ENCODE assay signal across 8 mouse cellular contexts in the genomic region with DNA sequence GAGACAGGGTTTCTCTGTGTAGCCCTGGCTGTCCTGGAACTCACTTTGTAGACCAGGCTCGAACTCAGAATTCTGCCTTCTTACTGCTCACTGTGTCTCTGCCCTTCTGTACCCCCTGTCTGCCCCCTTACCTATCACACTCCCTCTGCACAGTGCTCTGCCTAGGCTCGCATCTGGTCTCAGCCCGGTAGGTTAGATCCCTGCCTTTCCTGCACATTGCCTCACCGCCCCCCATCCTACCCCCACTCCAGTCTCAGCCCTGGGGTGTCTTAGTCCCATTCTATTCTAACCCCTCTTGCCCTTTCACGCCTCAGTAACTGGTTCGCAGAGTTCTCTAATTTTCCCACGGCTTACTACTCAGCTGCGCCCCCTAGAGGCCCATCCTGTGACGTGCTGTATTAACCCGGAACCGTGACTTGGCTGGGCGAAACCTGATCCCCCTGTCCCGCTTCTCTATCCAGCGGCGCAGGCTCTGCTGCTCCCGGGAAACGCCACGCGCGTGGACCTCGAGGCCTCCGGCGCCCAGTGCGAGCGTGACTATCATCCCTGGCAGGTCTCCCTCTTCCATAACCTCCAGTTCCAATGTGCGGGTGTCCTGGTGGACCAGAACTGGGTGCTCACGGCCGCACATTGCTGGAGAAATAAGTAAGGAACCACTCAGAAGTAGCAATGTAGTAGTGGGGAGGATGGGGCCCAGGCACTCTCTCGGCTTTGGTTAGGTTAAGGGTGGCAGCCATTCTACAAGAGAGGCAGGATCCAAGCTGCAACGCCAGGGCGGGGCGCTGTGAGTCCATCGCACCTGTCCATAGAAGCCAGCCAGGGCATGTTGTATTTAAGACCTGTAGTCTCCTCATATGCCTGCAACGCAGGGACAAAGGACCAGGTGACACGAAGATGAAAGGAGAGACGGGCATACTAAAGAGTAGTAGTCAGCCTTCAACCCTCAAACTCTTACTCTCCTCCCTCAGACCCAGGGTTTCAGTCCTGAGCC. TPM values are rescaled to one million over a fixed set of nuclear protein-coding genes. Genes with fewer than 3 reads are reported as not detected.
DNase-seq lines count a peak whose midpoint lies in the region; ATAC-seq and TF ChIP-seq lines count a peak whose summit lies in the region.

No protein-coding gene starts in this region.

- TF ChIP-seq CTCF in kidney, postnatal 0 days (IDR thresholded peaks at IDR 0.05; ENCODE audit: low read depth) = peak; percentile 88

- ATAC-seq in embryonic facial prominence, embryonic 15.5 days (ENCODE audit: insufficient number of reproducible peaks, low FRiP score, low TSS enrichment, low read depth) = peak; percentile 60; the same call in 1 of the 2 replicates
- no peak for ATAC-seq in heart, embryonic 14.5 days (ENCODE audit: insufficient number of reproducible peaks, insufficient read depth, low FRiP score, low read depth)
- ATAC-seq in kidney, postnatal 0 days (replicated peaks; ENCODE audit: low FRiP score, low read depth) = peak; percentile 86
- ATAC-seq in liver, embryonic 16.5 days (ENCODE audit: low read depth) = no peak
- peak; percentile 69 for ATAC-seq in neural tube, embryonic 12.5 days (ENCODE audit: low FRiP score, low read depth)

- H3K27me3 ChIP-seq in embryonic facial prominence, embryonic 15.5 days = peaks cover 7% of the 10 kb centered on the region; the same call in 1 of the 2 replicates
- H3K27me3 ChIP-seq in heart, embryonic 14.5 days (ENCODE audit: control insufficient read depth, insufficient read depth, low read length) = peaks cover 8% of the 10 kb centered on the region
- H3K27me3 ChIP-seq in kidney, postnatal 0 days (ENCODE audit: insufficient read depth, low read length) = no peaks in the 10 kb centered on the region
- H3K27me3 ChIP-seq in liver, embryonic 16.5 days (ENCODE audit: control insufficient read depth, insufficient read depth, low read depth, low read length) = peaks cover 9% of the 10 kb centered on the region
- peaks cover 8% of the 10 kb centered on the region; the same call in 1 of the 2 replicates for H3K27me3 ChIP-seq in neural tube, embryonic 12.5 days (replicated peaks)

- peak; percentile 68 for DNase-seq in 416B (ENCODE audit: low read depth)
- peak; percentile 78 for DNase-seq in adrenal gland, postnatal 25 days
- peak; percentile 90 for DNase-seq in kidney, postnatal 0 days (ENCODE audit: low spot score)
- peak; percentile 87 for DNase-seq in testis, postnatal 10 days (ENCODE audit: low spot score)

- H3K4me2 ChIP-seq in embryonic facial prominence, embryonic 15.5 days (replicated peaks) = peak overlapping the region; percentile 62
- H3K4me2 ChIP-seq in heart, embryonic 14.5 days (ENCODE audit: low read length) = peak overlapping the region; percentile 62
- H3K4me2 ChIP-seq in kidney, postnatal 0 days (ENCODE audit: low read length) = peak overlapping the region; percentile 48
- peak overlapping the region; percentile 29; the same call in 1 of the 2 replicates for H3K4me2 ChIP-seq in liver, embryonic 16.5 days (ENCODE audit: low read depth, low read length)
- peak overlapping the region; percentile 64 for H3K4me2 ChIP-seq in neural tube, embryonic 12.5 days (replicated peaks)

- H3K36me3 ChIP-seq in embryonic facial prominence, embryonic 15.5 days = no peaks in the 10 kb centered on the region
- H3K36me3 ChIP-seq in heart, embryonic 14.5 days (ENCODE audit: control insufficient read depth, insufficient read depth, low read length) = no peaks in the 10 kb centered on the region
- no peaks in the 10 kb centered on the region for H3K36me3 ChIP-seq in kidney, postnatal 0 days (ENCODE audit: insufficient read depth, low read length)
- no peaks in the 10 kb centered on the region for H3K36me3 ChIP-seq in liver, embryonic 16.5 days (ENCODE audit: control insufficient read depth, insufficient read depth)
- no peaks in the 10 kb centered on the region for H3K36me3 ChIP-seq in neural tube, embryonic 12.5 days

- H3K9me3 ChIP-seq in embryonic facial prominence, embryonic 15.5 days (replicated peaks) = no peaks in the 10 kb centered on the region
- H3K9me3 ChIP-seq in heart, embryonic 14.5 days (ENCODE audit: control insufficient read depth, low read length) = no peaks in the 10 kb centered on the region
- H3K9me3 ChIP-seq in kidney, postnatal 0 days (replicated peaks; ENCODE audit: low read length) = no peaks in the 10 kb centered on the region
- H3K9me3 ChIP-seq in liver, embryonic 16.5 days (replicated peaks; ENCODE audit: control insufficient read depth, low read length) = no peaks in the 10 kb centered on the region
- no peaks in the 10 kb centered on the region for H3K9me3 ChIP-seq in neural tube, embryonic 12.5 days

- H3K4me3 ChIP-seq in embryonic facial prominence, embryonic 15.5 days (replicated peaks) = peak overlapping the region; percentile 35
- H3K4me3 ChIP-seq in heart, embryonic 14.5 days (ENCODE audit: control insufficient read depth in 1 of 2, insufficient read depth in 1 of 2, low read depth in 1 of 2, low read length in 2 of 2) = peak overlapping the region; percentile 17 to 23; a peak in 3 of 4 replicates
- no peak overlapping the region for H3K4me3 ChIP-seq in kidney, postnatal 0 days (replicated peaks; ENCODE audit: low read depth, low read length)
- no peak overlapping the region for H3K4me3 ChIP-seq in liver, embryonic 16.5 days (ENCODE audit: low read depth, low read length)
- H3K4me3 ChIP-seq in neural tube, embryonic 12.5 days = peak overlapping the region; percentile 19; the same call in 1 of the 2 replicates

- H3K9ac ChIP-seq in embryonic facial prominence, embryonic 15.5 days = 0 out of 2 replicates have a peak overlapping the region, but pooled peaks have one; percentile 23
- peak overlapping the region; percentile 47; the same call in 1 of the 2 replicates for H3K9ac ChIP-seq in heart, embryonic 14.5 days (ENCODE audit: low read length)
- H3K9ac ChIP-seq in kidney, postnatal 0 days (ENCODE audit: low read depth, low read length) = no peak overlapping the region
- H3K9ac ChIP-seq in liver, embryonic 16.5 days (ENCODE audit: low read depth, low read length) = no peak overlapping the region
- peak overlapping the region; percentile 38; the same call in 1 of the 2 replicates for H3K9ac ChIP-seq in neural tube, embryonic 12.5 days

- 6% methylated on average over 36 of the region's 36 CpGs for WGBS in embryonic facial prominence, embryonic 15.5 days
- WGBS in heart, embryonic 14.5 days = 8% methylated on average over 36 of the region's 36 CpGs
- WGBS in kidney, postnatal 0 days = 6% methylated on average over 36 of the region's 36 CpGs
- 6% methylated on average over 36 of the region's 36 CpGs for WGBS in liver, embryonic 16.5 days (ENCODE audit: insufficient replicate concordance)
- 9% methylated on average over 36 of the region's 36 CpGs for WGBS in neural tube, embryonic 12.5 days

- H3K4me1 ChIP-seq in embryonic facial prominence, embryonic 15.5 days = peaks cover 15% of the 10 kb centered on the region
- H3K4me1 ChIP-seq in heart, embryonic 14.5 days (ENCODE audit: control insufficient read depth in 2 of 2, insufficient read depth in 2 of 2, low read length in 2 of 2) = peaks cover 0 to 4% of the 10 kb centered on the region in 2 experiments; a peak in 1 of 4 replicates
- 0 out of 2 replicates have a peak, but pooled peaks cover 2% of the 10 kb centered on the region for H3K4me1 ChIP-seq in kidney, postnatal 0 days (replicated peaks; ENCODE audit: insufficient read depth, low read length)
- no peaks in the 10 kb centered on the region; the same call in 1 of the 2 replicates for H3K4me1 ChIP-seq in liver, embryonic 16.5 days (ENCODE audit: control insufficient read depth, low read depth, low read length)
- H3K4me1 ChIP-seq in neural tube, embryonic 12.5 days = peaks cover 7% of the 10 kb centered on the region; the same call in 1 of the 2 replicates

- peak overlapping the region; percentile 49; the same call in 1 of the 2 replicates for H3K27ac ChIP-seq in embryonic facial prominence, embryonic 15.5 days (replicated peaks)
- no peak overlapping the region for H3K27ac ChIP-seq in heart, embryonic 14.5 days (replicated peaks in 1 of 2; ENCODE audit: control insufficient read depth in 1 of 2, insufficient read depth in 1 of 2, low read depth in 2 of 2, low read length in 2 of 2)
- H3K27ac ChIP-seq in kidney, postnatal 0 days = no peak overlapping the region
- no peak overlapping the region for H3K27ac ChIP-seq in liver, embryonic 16.5 days (ENCODE audit: low read length)
- H3K27ac ChIP-seq in neural tube, embryonic 12.5 days = no peak overlapping the region

RNA-seq across cellular contexts. Expression of a gene that starts 1.7 kb away (rescaled TPM):
- total RNA-seq in adrenal gland, postnatal 25 days (2021) = not detected in 2 replicates
- polyA plus RNA-seq in embryonic facial prominence, embryonic 15.5 days (2015; fragmentation: Nextera tagmentation; extraction: Ambion mirVana) = 71.8 and 83.4 TPM in 2 replicates
- 0.19 and 0.34 TPM in 2 replicates for polyA plus RNA-seq in heart, embryonic 14.5 days (2014; fragmentation: Nextera tagmentation; extraction: Ambion mirVana)
- 0.46 and 0.51 TPM in 2 replicates for polyA plus RNA-seq in kidney, postnatal 0 days (2015; fragmentation: Nextera tagmentation; extraction: Ambion mirVana)
- polyA plus RNA-seq in liver, embryonic 16.5 days (2015; fragmentation: Nextera tagmentation; extraction: Ambion mirVana) = not detected in 2 replicates
- 0.24 TPM in 1 of 2 replicates, not detected in the other for polyA plus RNA-seq in neural tube, embryonic 12.5 days (2016; fragmentation: Nextera tagmentation; extraction: Ambion mirVana)

RNA-seq across cellular contexts. Expression of a gene that starts 8.2 kb away (rescaled TPM):
- not detected in 2 replicates for total RNA-seq in adrenal gland, postnatal 25 days (2021)
- polyA plus RNA-seq in embryonic facial prominence, embryonic 15.5 days (2015; fragmentation: Nextera tagmentation; extraction: Ambion mirVana) = 24.3 and 25.3 TPM in 2 replicates
- not detected in 2 replicates for polyA plus RNA-seq in heart, embryonic 14.5 days (2014; fragmentation: Nextera tagmentation; extraction: Ambion mirVana)
- polyA plus RNA-seq in kidney, postnatal 0 days (2015; fragmentation: Nextera tagmentation; extraction: Ambion mirVana) = 0.18 TPM in 1 of 2 replicates, not detected in the other
- not detected in 2 replicates for polyA plus RNA-seq in liver, embryonic 16.5 days (2015; fragmentation: Nextera tagmentation; extraction: Ambion mirVana)
- not detected in 2 replicates for polyA plus RNA-seq in neural tube, embryonic 12.5 days (2016; fragmentation: Nextera tagmentation; extraction: Ambion mirVana)

RNA-seq across cellular contexts. Expression of a gene that starts 9.1 kb away (rescaled TPM):
- total RNA-seq in adrenal gland, postnatal 25 days (2021) = not detected in 2 replicates
- 3.8 and 6.7 TPM in 2 replicates for polyA plus RNA-seq in embryonic facial prominence, embryonic 15.5 days (2015; fragmentation: Nextera tagmentation; extraction: Ambion mirVana)
- not detected in 2 replicates for polyA plus RNA-seq in heart, embryonic 14.5 days (2014; fragmentation: Nextera tagmentation; extraction: Ambion mirVana)
- polyA plus RNA-seq in kidney, postnatal 0 days (2015; fragmentation: Nextera tagmentation; extraction: Ambion mirVana) = 0.08 and 0.18 TPM in 2 replicates
- not detected in 2 replicates for polyA plus RNA-seq in liver, embryonic 16.5 days (2015; fragmentation: Nextera tagmentation; extraction: Ambion mirVana)
- polyA plus RNA-seq in neural tube, embryonic 12.5 days (2016; fragmentation: Nextera tagmentation; extraction: Ambion mirVana) = not detected in 2 replicates

RNA-seq across cellular contexts. Expression of a gene that starts 13.9 kb away (rescaled TPM):
- not detected in 2 replicates for total RNA-seq in adrenal gland, postnatal 25 days (2021)
- polyA plus RNA-seq in embryonic facial prominence, embryonic 15.5 days (2015; fragmentation: Nextera tagmentation; extraction: Ambion mirVana) = 3.0 and 3.5 TPM in 2 replicates
- polyA plus RNA-seq in heart, embryonic 14.5 days (2014; fragmentation: Nextera tagmentation; extraction: Ambion mirVana) = not detected in 2 replicates
- polyA plus RNA-seq in kidney, postnatal 0 days (2015; fragmentation: Nextera tagmentation; extraction: Ambion mirVana) = not detected in 2 replicates
- not detected in 2 replicates for polyA plus RNA-seq in liver, embryonic 16.5 days (2015; fragmentation: Nextera tagmentation; extraction: Ambion mirVana)
- polyA plus RNA-seq in neural tube, embryonic 12.5 days (2016; fragmentation: Nextera tagmentation; extraction: Ambion mirVana) = not detected in 2 replicates

RNA-seq across cellular contexts. Expression of a gene that starts 14.8 kb away (rescaled TPM):
- total RNA-seq in adrenal gland, postnatal 25 days (2021) = 2.7 and 3.5 TPM in 2 replicates
- 65.3 and 67.5 TPM in 2 replicates for polyA plus RNA-seq in embryonic facial prominence, embryonic 15.5 days (2015; fragmentation: Nextera tagmentation; extraction: Ambion mirVana)
- polyA plus RNA-seq in heart, embryonic 14.5 days (2014; fragmentation: Nextera tagmentation; extraction: Ambion mirVana) = 24.2 and 26.3 TPM in 2 replicates
- polyA plus RNA-seq in kidney, postnatal 0 days (2015; fragmentation: Nextera tagmentation; extraction: Ambion mirVana) = 23.1 and 26.8 TPM in 2 replicates
- 4.3 and 5.1 TPM in 2 replicates for polyA plus RNA-seq in liver, embryonic 16.5 days (2015; fragmentation: Nextera tagmentation; extraction: Ambion mirVana)
- 5.0 and 7.3 TPM in 2 replicates for polyA plus RNA-seq in neural tube, embryonic 12.5 days (2016; fragmentation: Nextera tagmentation; extraction: Ambion mirVana)

Comparison
In these comparisons a context has a peak if more than half of its experiments do, and no peak if none do; other contexts are left out.
1. ATAC-seq: peak in embryonic facial prominence, embryonic 15.5 days (single experiment), kidney, postnatal 0 days (single experiment) and neural tube, embryonic 12.5 days (single experiment); none in heart, embryonic 14.5 days (single experiment) and liver, embryonic 16.5 days (single experiment).
2. H3K4me3 ChIP-seq: peak in embryonic facial prominence, embryonic 15.5 days (single experiment), heart, embryonic 14.5 days (2 of 2) and neural tube, embryonic 12.5 days (single experiment); none in kidney, postnatal 0 days (single experiment) and liver, embryonic 16.5 days (single experiment).
3. H3K9ac ChIP-seq: peak in embryonic facial prominence, embryonic 15.5 days (single experiment), heart, embryonic 14.5 days (single experiment) and neural tube, embryonic 12.5 days (single experiment); none in kidney, postnatal 0 days (single experiment) and liver, embryonic 16.5 days (single experiment).
4. RNA of a gene that starts 1.7 kb away (polyA plus RNA-seq): 71.8 to 83.4 TPM in embryonic facial prominence, embryonic 15.5 days; 0.46 to 0.51 TPM in kidney, postnatal 0 days, 0.19 to 0.34 TPM in heart, embryonic 14.5 days, 0.24 TPM in neural tube, embryonic 12.5 days and not detected in liver, embryonic 16.5 days; every median in the first group is over 10 times any median in the second.
5. RNA of a gene that starts 8.2 kb away (polyA plus RNA-seq): 24.3 to 25.3 TPM in embryonic facial prominence, embryonic 15.5 days; not detected in heart, embryonic 14.5 days, 0.18 TPM in kidney, postnatal 0 days, not detected in liver, embryonic 16.5 days and not detected in neural tube, embryonic 12.5 days; every median in the first group is over 10 times any median in the second.
6. Peak in every context shown above with its lines, with median percentiles within 50 percentile points of each other: DNase-seq and H3K4me2 ChIP-seq.